Mouse (Mus musculus): ENCODE data around the gene Nectin1.

DNA sequence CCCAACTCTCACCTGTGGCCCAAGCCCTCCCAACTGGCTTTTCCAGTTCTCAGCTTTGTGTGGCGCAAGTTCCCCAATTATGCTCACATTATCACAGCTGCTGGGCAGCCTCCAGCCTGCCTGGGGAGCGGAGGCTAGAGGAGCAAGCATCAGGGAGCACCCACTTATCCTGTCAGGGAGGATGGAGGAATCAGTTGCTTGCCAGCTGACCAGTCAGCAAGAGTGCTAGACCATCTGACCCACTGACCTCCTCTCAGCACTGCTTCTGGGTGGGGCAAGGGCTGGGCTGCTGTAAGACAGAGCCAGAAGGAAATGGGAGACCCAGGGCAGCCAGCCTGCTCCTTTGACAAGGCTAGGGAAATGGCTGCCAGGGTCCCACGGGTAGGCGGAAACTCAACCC, 43.8 kb downstream of the Nectin1 start:
- TF ChIP-seq CTCF (IDR thresholded peaks at IDR 0.05; ENCODE audit: control insufficient read depth, insufficient read depth, low read length), result no peak
- TF ChIP-seq POLR2A (IDR thresholded peaks at IDR 0.05; ENCODE audit: borderline replicate concordance, control insufficient read depth, low read depth, low read length), result no peak

Data from bone marrow, adult 2 months (tissue).